Mouse (Mus musculus): ENCODE measurements around the gene Itga2.

DNA sequence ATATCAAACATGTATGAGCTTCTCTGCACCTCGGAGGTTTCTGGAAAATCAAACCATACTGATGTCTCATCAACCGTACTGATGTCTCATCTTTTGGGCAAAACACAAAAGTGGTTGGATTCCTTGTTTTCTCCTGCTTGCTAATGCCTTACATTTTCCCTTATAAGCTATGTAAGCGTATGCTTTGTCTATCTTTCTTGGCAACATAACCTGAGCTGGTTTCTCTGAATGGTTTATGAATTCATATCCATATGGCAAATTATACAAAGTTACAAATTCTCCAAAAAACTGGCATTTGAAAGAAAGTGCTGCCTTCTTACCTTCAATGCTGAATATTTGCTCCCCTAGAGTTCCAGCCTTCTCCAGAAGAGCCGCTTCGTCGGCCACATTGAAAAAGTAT lies 57.2 kb downstream of the Itga2 start:
- no peak for TF ChIP-seq CTCF (IDR thresholded peaks at IDR 0.05; ENCODE audit: low read depth, low read length)
- TF ChIP-seq POLR2A (IDR thresholded peaks at IDR 0.05; ENCODE audit: extremely low read depth, insufficient read depth, low read length) = no peak

Data from liver, adult 2 months (tissue).